Mouse (Mus musculus) ES-Bruce4 (cell line): Measurements from ENCODE around the gene Dcps.

Experiments used
- CTCF ChIP-seq: IDR thresholded peaks from one replicate; pipeline ENCODE4 v1.8.1; 2011; ENCODE audit warnings: low read depth, low read length
- EP300 ChIP-seq: IDR thresholded peaks from 2 replicates; pipeline ENCODE4 v1.6.1; 2011; ENCODE audit warnings: low read depth, low read length; ENCODE audit not compliant: insufficient read depth
- POLR2A ChIP-seq: IDR thresholded peaks from one replicate; pipeline ENCODE4 v1.8.1; 2011; ENCODE audit warnings: low read length; ENCODE audit not compliant: insufficient read depth

DNA sequence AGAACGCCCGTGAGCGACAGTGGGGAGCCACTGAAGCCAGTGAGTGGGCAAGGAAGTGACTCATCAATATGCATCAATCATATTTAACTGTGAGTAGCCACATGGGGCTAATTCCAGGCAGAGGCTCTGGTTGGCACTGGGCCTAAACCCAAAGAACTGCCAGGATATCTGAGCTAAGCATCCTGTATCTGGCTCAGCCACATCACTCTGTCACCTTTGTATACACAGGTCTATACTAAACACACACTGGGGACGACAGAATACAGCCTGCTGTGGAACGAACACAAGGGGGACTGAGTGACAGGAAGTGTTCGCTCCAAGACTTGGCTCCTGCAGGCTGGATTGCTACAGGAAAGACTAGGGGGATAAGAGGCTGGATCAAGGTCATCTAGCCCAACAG, 40.3 kb downstream of the Dcps start:
- TF ChIP-seq CTCF: no peak
- no peak for TF ChIP-seq POLR2A
- TF ChIP-seq EP300: no peak
